Mouse (Mus musculus): ENCODE results near the gene Ect2l. TPM values are rescaled to one million over a fixed set of nuclear protein-coding genes. Genes with fewer than 3 reads are reported as not detected.

The Ect2l gene
- total RNA-seq, 2 experiments from 2014 or later = not detected

- no peak for ATAC-seq (ENCODE audit: poor library complexity, severe bottlenecking)
Observed at GRCm38 (mm10) chr10:18090691-18091090, 120.0 kb downstream of the Ect2l start.

GRCm38 (mm10) chr10:18082772-18083171 is 127.9 kb downstream of the Ect2l start:
- no peak for ATAC-seq (ENCODE audit: poor library complexity, severe bottlenecking)

- no peak for ATAC-seq (ENCODE audit: poor library complexity, severe bottlenecking)
Observed at GRCm38 (mm10) chr10:18081536-18081935, 129.2 kb downstream of the Ect2l start.

Other genes with a start within 250 kb of the Ect2l start
- gene Abracl, start 187.6 kb downstream of the Ect2l start, total RNA-seq (2015) = 291 and 343 TPM in 2 replicates
- gene Abracl, start 187.6 kb downstream of the Ect2l start, total RNA-seq (2017) = 336 and 397 TPM in 2 replicates
- 67.3 and 78.2 TPM in 2 replicates for gene Reps1, start 155.0 kb downstream of the Ect2l start, total RNA-seq (2015)
- gene Reps1, start 155.0 kb downstream of the Ect2l start, total RNA-seq (2017) = 39.8 and 51.0 TPM in 2 replicates
- gene Ccdc28a, start 24.1 kb upstream of the Ect2l start, total RNA-seq (2015) = 9.7 and 12.4 TPM in 2 replicates
- gene Ccdc28a, start 24.1 kb upstream of the Ect2l start, total RNA-seq (2017) = 5.9 and 6.9 TPM in 2 replicates
- gene Nhsl1, start 108.1 kb upstream of the Ect2l start, total RNA-seq (2015) = 0.27 and 1.1 TPM in 2 replicates
- gene Nhsl1, start 108.1 kb upstream of the Ect2l start, total RNA-seq (2017) = 0.04 and 0.20 TPM in 2 replicates